Mouse (Mus musculus): ENCODE data around the gene Mindy3. TPM values are rescaled to one million over a fixed set of nuclear protein-coding genes. Genes with fewer than 3 reads are reported as not detected.
"Not testable (repeated sequence)": the region's sequence is repeated elsewhere in the genome, so short reads cannot be mapped to it uniquely, and the experiment has no call there.

Gene Mindy3
- 18.4 and 22.8 TPM in 2 replicates for total RNA-seq (2017)

- ATAC-seq (replicated peaks in 1 of 2; ENCODE audit: insufficient read depth in 1 of 2, low FRiP score in 2 of 2, low TSS enrichment in 1 of 2, low read depth in 1 of 2, poor library complexity in 2 of 2, severe bottlenecking in 2 of 2), result peak; percentile 91 to 92
Measured at GRCm38 (mm10) chr2:12419262-12419655, at the start of gene Mindy3. Gene Mindy3, minus strand, starts transcription at chr2:12419470.

GRCm38 (mm10) chr2:12459732-12460131, 40.5 kb upstream of the Mindy3 start:
- ATAC-seq (replicated peaks in 1 of 2; ENCODE audit: insufficient read depth in 1 of 2, low FRiP score in 2 of 2, low TSS enrichment in 1 of 2, low read depth in 1 of 2, poor library complexity in 2 of 2, severe bottlenecking in 2 of 2), result peak in 1 of 2 experiments; percentile 65; a peak in 1 of 4 replicates

- ATAC-seq (replicated peaks in 1 of 2; ENCODE audit: insufficient read depth in 1 of 2, low FRiP score in 2 of 2, low TSS enrichment in 1 of 2, low read depth in 1 of 2, poor library complexity in 2 of 2, severe bottlenecking in 2 of 2), result no peak
Measured at GRCm38 (mm10) chr2:12450108-12450507, 30.8 kb upstream of the Mindy3 start.

- ATAC-seq (replicated peaks in 1 of 2; ENCODE audit: insufficient read depth in 1 of 2, low FRiP score in 2 of 2, low TSS enrichment in 1 of 2, low read depth in 1 of 2, poor library complexity in 2 of 2, severe bottlenecking in 2 of 2), result peak; percentile 56 to 72; a peak in 2 of 4 replicates
Measured at GRCm38 (mm10) chr2:12440120-12440519, 20.9 kb upstream of the Mindy3 start.

GRCm38 (mm10) chr2:12439543-12439942, 20.3 kb upstream of the Mindy3 start:
- ATAC-seq (replicated peaks in 1 of 2; ENCODE audit: insufficient read depth in 1 of 2, low FRiP score in 2 of 2, low TSS enrichment in 1 of 2, low read depth in 1 of 2, poor library complexity in 2 of 2, severe bottlenecking in 2 of 2), result peak; percentile 69 to 88

GRCm38 (mm10) chr2:12438181-12438580, 18.9 kb upstream of the Mindy3 start:
- ATAC-seq (replicated peaks in 1 of 2; ENCODE audit: insufficient read depth in 1 of 2, low FRiP score in 2 of 2, low TSS enrichment in 1 of 2, low read depth in 1 of 2, poor library complexity in 2 of 2, severe bottlenecking in 2 of 2), result peak; percentile 59 to 77; a peak in 3 of 4 replicates

- ATAC-seq (replicated peaks in 1 of 2; ENCODE audit: insufficient read depth in 1 of 2, low FRiP score in 2 of 2, low TSS enrichment in 1 of 2, low read depth in 1 of 2, poor library complexity in 2 of 2, severe bottlenecking in 2 of 2), result no peak
Measured at GRCm38 (mm10) chr2:12432055-12432454, 12.8 kb upstream of the Mindy3 start.

- no peak for ATAC-seq (replicated peaks in 1 of 2; ENCODE audit: insufficient read depth in 1 of 2, low FRiP score in 2 of 2, low TSS enrichment in 1 of 2, low read depth in 1 of 2, poor library complexity in 2 of 2, severe bottlenecking in 2 of 2)
Measured at GRCm38 (mm10) chr2:12424374-12424773, 5.1 kb upstream of the Mindy3 start.

- ATAC-seq (replicated peaks in 1 of 2; ENCODE audit: insufficient read depth in 1 of 2, low FRiP score in 2 of 2, low TSS enrichment in 1 of 2, low read depth in 1 of 2, poor library complexity in 2 of 2, severe bottlenecking in 2 of 2), result not testable (repeated sequence)
Measured at GRCm38 (mm10) chr2:12423426-12423825, 4.2 kb upstream of the Mindy3 start.

- peak; percentile 44 to 57 for ATAC-seq (replicated peaks in 1 of 2; ENCODE audit: insufficient read depth in 1 of 2, low FRiP score in 2 of 2, low TSS enrichment in 1 of 2, low read depth in 1 of 2, poor library complexity in 2 of 2, severe bottlenecking in 2 of 2)
Measured at GRCm38 (mm10) chr2:12418534-12419261, 572 bp downstream of the Mindy3 start.

- ATAC-seq (replicated peaks in 1 of 2; ENCODE audit: insufficient read depth in 1 of 2, low FRiP score in 2 of 2, low TSS enrichment in 1 of 2, low read depth in 1 of 2, poor library complexity in 2 of 2, severe bottlenecking in 2 of 2), result no peak; a peak in 2 of 4 replicates
Measured at GRCm38 (mm10) chr2:12418121-12418520, 1.1 kb downstream of the Mindy3 start.

GRCm38 (mm10) chr2:12412309-12412708, 7.0 kb downstream of the Mindy3 start:
- ATAC-seq (replicated peaks in 1 of 2; ENCODE audit: insufficient read depth in 1 of 2, low FRiP score in 2 of 2, low TSS enrichment in 1 of 2, low read depth in 1 of 2, poor library complexity in 2 of 2, severe bottlenecking in 2 of 2), result no peak

GRCm38 (mm10) chr2:12411129-12411528, 8.1 kb downstream of the Mindy3 start:
- no peak for ATAC-seq (replicated peaks in 1 of 2; ENCODE audit: insufficient read depth in 1 of 2, low FRiP score in 2 of 2, low TSS enrichment in 1 of 2, low read depth in 1 of 2, poor library complexity in 2 of 2, severe bottlenecking in 2 of 2)

- peak; percentile 66 to 73 for ATAC-seq (replicated peaks in 1 of 2; ENCODE audit: insufficient read depth in 1 of 2, low FRiP score in 2 of 2, low TSS enrichment in 1 of 2, low read depth in 1 of 2, poor library complexity in 2 of 2, severe bottlenecking in 2 of 2)
Measured at GRCm38 (mm10) chr2:12406737-12407136, 12.5 kb downstream of the Mindy3 start.

GRCm38 (mm10) chr2:12402469-12402868, 16.8 kb downstream of the Mindy3 start:
- ATAC-seq (replicated peaks in 1 of 2; ENCODE audit: insufficient read depth in 1 of 2, low FRiP score in 2 of 2, low TSS enrichment in 1 of 2, low read depth in 1 of 2, poor library complexity in 2 of 2, severe bottlenecking in 2 of 2), result no peak

- no peak for ATAC-seq (replicated peaks in 1 of 2; ENCODE audit: insufficient read depth in 1 of 2, low FRiP score in 2 of 2, low TSS enrichment in 1 of 2, low read depth in 1 of 2, poor library complexity in 2 of 2, severe bottlenecking in 2 of 2)
Measured at GRCm38 (mm10) chr2:12401137-12401536, 18.1 kb downstream of the Mindy3 start.

- peak; percentile 87 to 94 for ATAC-seq (replicated peaks in 1 of 2; ENCODE audit: insufficient read depth in 1 of 2, low FRiP score in 2 of 2, low TSS enrichment in 1 of 2, low read depth in 1 of 2, poor library complexity in 2 of 2, severe bottlenecking in 2 of 2)
Measured at GRCm38 (mm10) chr2:12389028-12389427, 30.2 kb downstream of the Mindy3 start.

GRCm38 (mm10) chr2:12388569-12388968, 30.7 kb downstream of the Mindy3 start:
- no peak for ATAC-seq (replicated peaks in 1 of 2; ENCODE audit: insufficient read depth in 1 of 2, low FRiP score in 2 of 2, low TSS enrichment in 1 of 2, low read depth in 1 of 2, poor library complexity in 2 of 2, severe bottlenecking in 2 of 2)

GRCm38 (mm10) chr2:12384389-12384788, 34.9 kb downstream of the Mindy3 start:
- no peak for ATAC-seq (replicated peaks in 1 of 2; ENCODE audit: insufficient read depth in 1 of 2, low FRiP score in 2 of 2, low TSS enrichment in 1 of 2, low read depth in 1 of 2, poor library complexity in 2 of 2, severe bottlenecking in 2 of 2)

Measured in hematopoietic stem cell, adult 5-6 weeks (primary cell).